Mouse (Mus musculus) liver, postnatal 0 days (tissue): ENCODE measurements around the gene Actn4.
"Not testable (repeated sequence)": the region's sequence is repeated elsewhere in the genome, so short reads cannot be mapped to it uniquely, and the experiment has no call there.

Source experiments
- CTCF ChIP-seq: sonication (generic); IDR thresholded peaks from 2 replicates; pipeline ENCODE4 v1.5.1; 2016; ENCODE audit warnings: antibody characterized with exemption, low read depth
- EP300 ChIP-seq: IDR thresholded peaks from 2 replicates; pipeline ENCODE4 v1.6.1; 2016; ENCODE audit warnings: antibody characterized with exemption, low read depth, mild to moderate bottlenecking

DNA sequence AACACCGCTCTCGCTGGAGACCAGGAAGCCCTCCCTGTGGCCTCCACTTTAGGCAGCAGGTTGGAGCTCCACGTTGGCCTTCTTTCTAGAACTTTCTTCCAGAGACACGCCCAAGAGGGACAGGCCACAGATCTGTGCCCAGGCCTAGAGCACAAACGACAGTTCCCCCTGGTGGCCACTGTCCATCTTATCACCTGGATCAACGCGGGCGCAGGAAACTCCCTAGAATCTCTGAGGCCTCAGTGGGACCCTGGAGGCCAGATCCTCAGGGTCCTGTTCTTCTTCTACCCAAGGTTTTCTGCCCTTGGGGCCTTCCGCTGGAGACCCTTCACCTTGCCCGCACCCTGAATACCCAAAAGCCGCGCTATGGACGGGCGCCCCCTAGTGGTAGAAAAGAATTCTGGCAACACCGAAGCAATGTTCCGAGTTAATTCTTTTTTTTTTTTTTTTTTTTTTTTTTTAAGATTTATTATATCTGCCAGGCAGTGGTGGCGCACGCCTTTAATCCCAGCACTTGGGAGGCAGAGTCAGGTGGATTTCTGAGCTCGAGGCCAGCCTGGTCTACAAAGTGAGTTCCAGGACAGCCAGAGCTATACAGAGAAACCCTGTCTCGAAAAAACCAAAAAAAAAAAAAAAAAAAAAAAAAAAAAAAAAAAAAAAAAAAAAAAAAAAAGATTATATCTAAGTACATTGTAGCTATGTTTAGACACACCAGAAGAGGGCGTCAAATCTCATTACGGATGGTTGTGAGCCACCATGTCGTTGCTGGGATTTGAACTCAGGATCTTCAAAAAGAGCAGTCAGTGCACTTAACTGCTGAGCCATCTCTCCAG, 94.4 kb downstream of the Actn4 start:
- peak; percentile 82 for TF ChIP-seq CTCF
- TF ChIP-seq EP300, result not testable (repeated sequence)
